Mouse (Mus musculus): ENCODE results near the gene Xlr4c. TPM values are rescaled to one million over a fixed set of nuclear protein-coding genes. Genes with fewer than 3 reads are reported as not detected.
"Not testable (repeated sequence)": the region's sequence is repeated elsewhere in the genome, so short reads cannot be mapped to it uniquely, and the experiment has no call there.

Gene Xlr4c
- 0.25 and 0.34 TPM in 2 replicates for polyA plus RNA-seq (2016; fragmentation: Nextera tagmentation; extraction: Ambion mirVana)

GRCm38 (mm10) chrX:73242821-73243325 lies at the start of gene Xlr4c:
Gene Xlr4c, minus strand, starts transcription at chrX:73243130.
- H3K36me3 ChIP-seq; H3K4me3 ChIP-seq; H3K4me1 ChIP-seq; H3K27me3 ChIP-seq (ENCODE audit: insufficient read depth, poor library complexity, severe bottlenecking); DNase-seq (ENCODE audit: low spot score); H3K9me3 ChIP-seq; H3K27ac ChIP-seq: not testable (repeated sequence)
- 74% methylated on average over 14 of the region's 14 CpGs for WGBS

- not testable (repeated sequence) for DNase-seq (ENCODE audit: low spot score); H3K27ac ChIP-seq; H3K27me3 ChIP-seq (ENCODE audit: insufficient read depth, poor library complexity, severe bottlenecking); H3K36me3 ChIP-seq; H3K4me3 ChIP-seq; H3K9me3 ChIP-seq; H3K4me1 ChIP-seq
- 84% methylated on average over 14 of the region's 14 CpGs for WGBS
Observed at GRCm38 (mm10) chrX:73265270-73265669, 22.3 kb upstream of the Xlr4c start, which contains the start of gene Xlr3c. Gene Xlr3c, minus strand, starts transcription at chrX:73265390.

DNA sequence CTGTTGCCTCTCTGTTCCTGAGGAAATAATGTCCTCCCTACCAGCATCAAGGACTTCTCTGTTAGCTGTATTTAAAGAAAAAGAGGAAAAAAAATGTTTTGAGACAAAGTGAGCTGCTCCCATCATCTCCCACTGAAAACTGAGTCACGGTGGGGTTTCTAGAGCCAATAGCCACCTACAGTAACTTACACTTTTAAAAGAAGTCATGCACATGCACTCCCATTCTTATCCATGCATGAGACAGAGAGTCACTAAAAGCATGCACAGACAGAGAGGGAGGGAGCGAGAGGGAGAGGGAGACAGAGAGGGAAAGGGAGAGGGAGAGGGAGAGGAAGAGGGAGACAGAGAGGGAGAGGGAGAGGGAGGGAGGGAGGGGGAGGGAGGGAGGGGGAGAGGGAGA lies 19.5 kb upstream of the Xlr4c start:
- DNase-seq (ENCODE audit: low spot score); H3K36me3 ChIP-seq; H3K27me3 ChIP-seq (ENCODE audit: insufficient read depth, poor library complexity, severe bottlenecking); H3K4me3 ChIP-seq; H3K9me3 ChIP-seq; H3K4me1 ChIP-seq; H3K27ac ChIP-seq: not testable (repeated sequence)
- WGBS = 84% methylated on average over 1 of the region's 2 CpGs

DNA sequence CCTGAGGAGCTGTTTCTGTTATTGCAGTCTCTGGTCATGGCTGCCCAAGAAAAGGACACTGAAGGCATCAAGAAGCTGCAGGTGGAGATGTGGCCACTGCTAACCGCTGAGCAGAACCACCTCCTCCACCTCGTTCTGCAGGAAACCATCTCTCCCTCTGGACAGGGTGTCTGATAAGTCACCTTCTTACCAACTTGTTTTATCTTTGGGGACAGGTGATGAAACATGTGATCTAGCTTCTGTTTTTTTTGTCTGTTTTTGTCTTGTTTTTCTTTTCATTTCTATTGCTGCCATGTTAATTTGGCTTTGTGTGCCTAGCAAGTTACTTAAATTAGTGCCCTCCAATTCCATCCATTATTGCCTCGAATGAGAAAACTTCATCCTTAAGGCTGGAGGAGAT lies 13.6 kb downstream of the Xlr4c start:
- H3K27me3 ChIP-seq (ENCODE audit: insufficient read depth, poor library complexity, severe bottlenecking) = peaks cover 18% of the 10 kb centered on the region
- H3K27ac ChIP-seq = peak overlapping the region; percentile 89; the same call in 1 of the 2 replicates
- WGBS = 33% methylated on average over 3 of the region's 3 CpGs
- H3K4me1 ChIP-seq = no peaks in the 10 kb centered on the region
- peak overlapping the region; percentile 72 for H3K4me3 ChIP-seq
- DNase-seq (ENCODE audit: low spot score) = no peak
- H3K36me3 ChIP-seq = no peaks in the 10 kb centered on the region
- no peaks in the 10 kb centered on the region for H3K9me3 ChIP-seq

- 18% methylated on average over 50 of the region's 51 CpGs for WGBS
- DNase-seq (ENCODE audit: low spot score) = peak; percentile 76
Observed at GRCm38 (mm10) chrX:73228606-73229214, 14.2 kb downstream of the Xlr4c start.

DNA sequence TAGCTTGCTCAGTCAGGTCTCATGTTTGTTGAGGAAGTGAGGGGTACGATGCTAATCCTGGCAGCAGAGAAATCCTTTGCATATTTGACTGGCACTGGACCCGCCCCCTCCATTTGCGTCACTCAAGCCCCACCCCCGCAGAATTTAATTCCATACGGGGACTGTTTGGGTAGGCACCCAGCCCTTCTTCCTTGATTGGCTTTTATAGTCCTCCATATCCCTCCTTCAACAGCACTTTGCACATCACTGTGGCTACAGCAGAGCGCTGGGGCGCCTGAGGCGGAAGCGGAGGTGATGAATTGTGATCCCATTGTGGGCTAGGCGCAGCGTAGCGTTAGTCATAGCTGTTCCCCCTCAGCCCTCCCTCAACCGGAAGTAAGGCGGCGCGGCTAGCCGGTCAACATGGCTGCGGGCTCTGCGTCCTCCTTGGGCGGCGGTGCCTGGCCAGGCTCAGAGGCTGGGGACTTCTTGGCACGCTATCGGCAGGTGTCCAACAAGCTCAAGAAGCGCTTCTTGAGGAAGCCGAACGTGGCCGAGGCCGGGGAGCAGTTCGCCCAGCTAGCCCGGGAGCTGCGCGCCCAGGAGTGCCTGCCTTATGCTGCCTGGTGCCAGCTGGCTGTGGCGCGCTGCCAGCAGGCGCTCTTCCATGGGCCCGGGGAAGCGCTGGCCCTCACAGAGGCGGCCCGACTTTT lies 14.9 kb downstream of the Xlr4c start, which contains the start of gene F8a:
F8a (plus strand) TSS at position 378 of the 692 bp plus-strand sequence.
- 13% methylated on average over 39 of the region's 39 CpGs for WGBS
- peak; percentile 89 for DNase-seq (ENCODE audit: low spot score)
- Histone ChIP-seq H3K27ac (peak within 1 kb of the TSS; percentile 89), H3K36me3 (no peaks in the 10 kb centered on the region), H3K27me3 (ENCODE audit: insufficient read depth, poor library complexity, severe bottlenecking) (peaks cover 18% of the 10 kb centered on the region), H3K4me1 (no peaks in the 10 kb centered on the region), H3K4me3 (peak within 1 kb of the TSS; percentile 72), H3K9me3 (no peaks in the 10 kb centered on the region)

More at GRCm38 (mm10) chrX:73228606-73229214, 14.2 kb downstream of the Xlr4c start:
- Histone ChIP-seq H3K27ac (peak overlapping the region; percentile 89), H3K27me3 (ENCODE audit: insufficient read depth, poor library complexity, severe bottlenecking) (peaks cover 18% of the 10 kb centered on the region), H3K4me1 (no peaks in the 10 kb centered on the region), H3K36me3 (no peaks in the 10 kb centered on the region), H3K9me3 (no peaks in the 10 kb centered on the region), H3K4me3 (peak overlapping the region; percentile 72)

- 51% methylated on average over 1 of the region's 1 CpGs for WGBS
- Histone ChIP-seq H3K4me1 (no peaks in the 10 kb centered on the region), H3K9me3 (no peaks in the 10 kb centered on the region), H3K4me3 (no peak overlapping the region), H3K36me3 (no peaks in the 10 kb centered on the region), H3K27me3 (ENCODE audit: insufficient read depth, poor library complexity, severe bottlenecking) (peaks cover 18% of the 10 kb centered on the region), H3K27ac (no peak overlapping the region)
- no peak for DNase-seq (ENCODE audit: low spot score)
Observed at GRCm38 (mm10) chrX:73225365-73225764, 17.6 kb downstream of the Xlr4c start.

- H3K9me3 ChIP-seq; H3K27ac ChIP-seq; H3K36me3 ChIP-seq; DNase-seq (ENCODE audit: low spot score); H3K4me3 ChIP-seq; H3K4me1 ChIP-seq; H3K27me3 ChIP-seq (ENCODE audit: insufficient read depth, poor library complexity, severe bottlenecking): not testable (repeated sequence)
- whole genome bisulfite sequencing = 70% methylated on average over 19 of the region's 19 CpGs
Observed at GRCm38 (mm10) chrX:73213819-73214564, 28.9 kb downstream of the Xlr4c start, which contains the start of gene Xlr4b. Gene Xlr4b, plus strand, starts transcription at chrX:73214333.

- 77% methylated on average over 12 of the region's 12 CpGs for WGBS
- peak; percentile 45 for DNase-seq (ENCODE audit: low spot score)
- H3K27ac ChIP-seq; H3K4me3 ChIP-seq; H3K27me3 ChIP-seq (ENCODE audit: insufficient read depth, poor library complexity, severe bottlenecking); H3K36me3 ChIP-seq; H3K9me3 ChIP-seq; H3K4me1 ChIP-seq: not testable (repeated sequence)
Observed at GRCm38 (mm10) chrX:73191934-73192333, 51.0 kb downstream of the Xlr4c start, which contains the start of gene Xlr3b. Gene Xlr3b, plus strand, starts transcription at chrX:73192207.

Other genes with a start within 250 kb of the Xlr4c start
- gene Pnma5, start 206.0 kb downstream of the Xlr4c start, polyA plus RNA-seq (2016; fragmentation: Nextera tagmentation; extraction: Ambion mirVana) = 0.07 and 0.11 TPM in 2 replicates
- gene Pnma3, start 178.3 kb downstream of the Xlr4c start, polyA plus RNA-seq (2016; fragmentation: Nextera tagmentation; extraction: Ambion mirVana) = 0.08 TPM in 1 of 2 replicates, not detected in the other
- 0.84 and 1.2 TPM in 2 replicates for gene Xlr4a, start 160.7 kb downstream of the Xlr4c start, polyA plus RNA-seq (2016; fragmentation: Nextera tagmentation; extraction: Ambion mirVana)
- gene Xlr3a, start 146.0 kb downstream of the Xlr4c start, polyA plus RNA-seq (2016; fragmentation: Nextera tagmentation; extraction: Ambion mirVana) = 1.8 and 2.4 TPM in 2 replicates
- 0.10 and 0.23 TPM in 2 replicates for gene Gm14685, start 126.1 kb downstream of the Xlr4c start, polyA plus RNA-seq (2016; fragmentation: Nextera tagmentation; extraction: Ambion mirVana)
- not detected in 2 replicates for gene Xlr5b, start 94.3 kb downstream of the Xlr4c start, polyA plus RNA-seq (2016; fragmentation: Nextera tagmentation; extraction: Ambion mirVana)
- gene DXBay18, start 93.7 kb downstream of the Xlr4c start, polyA plus RNA-seq (2016; fragmentation: Nextera tagmentation; extraction: Ambion mirVana) = 0.13 TPM in 1 of 2 replicates, not detected in the other
- gene Spin2d, start 66.1 kb downstream of the Xlr4c start, polyA plus RNA-seq (2016; fragmentation: Nextera tagmentation; extraction: Ambion mirVana) = not detected in 2 replicates
- gene Xlr3b, start 50.9 kb downstream of the Xlr4c start, polyA plus RNA-seq (2016; fragmentation: Nextera tagmentation; extraction: Ambion mirVana) = 6.0 and 9.8 TPM in 2 replicates
- 0.74 and 0.83 TPM in 2 replicates for gene Xlr4b, start 28.8 kb downstream of the Xlr4c start, polyA plus RNA-seq (2016; fragmentation: Nextera tagmentation; extraction: Ambion mirVana)
- 7.6 and 8.1 TPM in 2 replicates for gene F8a, start 14.8 kb downstream of the Xlr4c start, polyA plus RNA-seq (2016; fragmentation: Nextera tagmentation; extraction: Ambion mirVana)
- gene Xlr3c, start 22.3 kb upstream of the Xlr4c start, polyA plus RNA-seq (2016; fragmentation: Nextera tagmentation; extraction: Ambion mirVana) = not detected in 2 replicates
- gene Xlr5a, start 49.8 kb upstream of the Xlr4c start, polyA plus RNA-seq (2016; fragmentation: Nextera tagmentation; extraction: Ambion mirVana) = not detected in 2 replicates
- not detected in 2 replicates for gene Xlr5c, start 49.8 kb upstream of the Xlr4c start, polyA plus RNA-seq (2016; fragmentation: Nextera tagmentation; extraction: Ambion mirVana)
- gene Gm45015, start 93.7 kb upstream of the Xlr4c start, polyA plus RNA-seq (2016; fragmentation: Nextera tagmentation; extraction: Ambion mirVana) = not detected in 2 replicates
- gene Zfp275, start 99.5 kb upstream of the Xlr4c start, polyA plus RNA-seq (2016; fragmentation: Nextera tagmentation; extraction: Ambion mirVana) = 12.7 and 13.6 TPM in 2 replicates
- not detected in 2 replicates for gene Gm18336, start 155.6 kb upstream of the Xlr4c start, polyA plus RNA-seq (2016; fragmentation: Nextera tagmentation; extraction: Ambion mirVana)
- 0.13 TPM in 1 of 2 replicates, not detected in the other for gene Zfp92, start 168.0 kb upstream of the Xlr4c start, polyA plus RNA-seq (2016; fragmentation: Nextera tagmentation; extraction: Ambion mirVana)
- not detected in 2 replicates for gene Trex2, start 192.2 kb upstream of the Xlr4c start, polyA plus RNA-seq (2016; fragmentation: Nextera tagmentation; extraction: Ambion mirVana)
- gene Haus7, start 215.9 kb upstream of the Xlr4c start, polyA plus RNA-seq (2016; fragmentation: Nextera tagmentation; extraction: Ambion mirVana) = 83.7 and 90.0 TPM in 2 replicates
- gene Bgn, start 240.5 kb upstream of the Xlr4c start, polyA plus RNA-seq (2016; fragmentation: Nextera tagmentation; extraction: Ambion mirVana) = 18.6 and 30.3 TPM in 2 replicates